Mouse (Mus musculus) cerebellum, postnatal 4 days (tissue): ENCODE data around the gene Tsga13.

Experiments used
- DNase-seq, 2 experiments: peaks; one replicate each; pipeline ENCODE4 v3.0.0; 2022; ENCODE audit warnings: low spot score in 2 of 2, mixed read lengths in 1 of 2

Tsga13 gene

GRCm38 (mm10) chr6:30865031-30865678 lies 50.2 kb downstream of the Tsga13 start:
- DNase-seq, result no peak

- DNase-seq, result no peak
These were observed 59.4 kb downstream of the Tsga13 start for GRCm38 (mm10) chr6:30855956-30856355.

GRCm38 (mm10) chr6:30855205-30855604 lies 60.2 kb downstream of the Tsga13 start:
- no peak for DNase-seq

DNA sequence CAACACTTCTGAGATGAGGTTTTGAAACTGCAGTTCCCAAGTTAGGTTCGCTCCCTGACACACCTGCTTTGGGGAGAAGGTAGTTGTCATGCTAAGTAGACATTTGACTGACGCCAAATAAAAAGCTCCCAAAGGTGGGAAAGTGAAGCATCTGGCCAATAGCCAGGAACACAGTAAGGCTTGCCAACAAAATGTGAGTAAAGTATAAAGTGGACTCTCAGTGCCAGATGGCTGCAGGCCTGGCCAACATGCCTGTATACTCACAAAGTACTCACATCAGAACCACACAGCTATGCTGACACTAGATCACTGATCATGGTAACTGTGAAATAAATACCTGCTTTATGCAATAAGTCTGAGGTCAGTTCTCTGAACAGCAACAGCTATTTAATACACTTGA lies 65.6 kb downstream of the Tsga13 start:
- DNase-seq, result no peak
